ENCODE assay signal across 14 mouse cellular contexts in the genomic region with DNA sequence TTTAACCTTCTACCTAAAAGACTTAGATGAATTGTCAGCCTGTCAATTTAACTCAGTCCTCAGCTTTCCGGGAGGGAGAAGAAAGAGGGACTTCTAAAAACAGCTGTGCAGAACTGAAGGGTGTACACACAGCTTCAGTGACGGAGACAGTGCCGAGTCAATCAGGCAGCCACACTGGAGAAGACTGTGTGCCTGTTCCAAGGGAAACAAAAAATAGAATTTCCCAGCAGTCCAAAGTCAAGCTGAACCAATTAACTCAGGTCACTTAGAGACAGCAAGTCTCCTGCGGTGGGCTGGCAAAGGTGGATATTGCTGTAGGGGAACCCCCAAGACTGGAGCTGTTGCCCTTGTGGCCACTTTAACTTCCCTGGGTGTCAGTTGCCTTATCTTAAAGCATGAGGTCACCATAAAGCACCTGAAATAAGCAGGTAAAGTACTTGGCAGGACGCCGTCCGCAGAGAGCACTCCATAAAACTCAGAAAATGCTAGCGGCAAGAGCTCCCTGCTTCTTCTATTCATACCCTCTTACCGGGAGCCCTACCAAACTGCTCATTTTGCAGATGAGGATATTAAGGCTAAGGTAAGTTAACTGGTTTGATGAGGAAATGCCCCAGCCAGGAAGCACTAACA. TPM values are rescaled to one million over a fixed set of nuclear protein-coding genes. Genes with fewer than 3 reads are reported as not detected.
DNase-seq lines count a peak whose midpoint lies in the region; ATAC-seq and TF ChIP-seq lines count a peak whose summit lies in the region.
"Had no signal": no experiment of that assay in that cellular context is flagged by ENCODE, and none has a peak within 500 bp of the region (broad histone marks: within the 10 kb centered on the region; RNA-seq: fewer than 3 reads in every experiment).

No protein-coding gene starts in this region.

- ATAC-seq in kidney, embryonic 16.5 days (ENCODE audit: low FRiP score, low TSS enrichment) = no peak
- peak; percentile 6; the same call in 1 of the 2 replicates for ATAC-seq in lung, embryonic 16.5 days (ENCODE audit: low read depth)

- peaks cover 69% of the 10 kb centered on the region for H3K79me2 ChIP-seq in CH12.LX (replicated peaks; ENCODE audit: control insufficient read depth, extremely low read depth, insufficient read depth, poor library complexity, severe bottlenecking)

- dilution Hi-C loops in CH12.LX (cut with MboI; ENCODE audit: extremely low pct_ligation_motif_present, extremely low pct_unique_long_range_greater_than_20kb, low sequenced_read_pairs) = no loop called here

- DNase-seq in heart, adult 11 months = peak; percentile 67
- no peak for DNase-seq in heart, adult 8-10 months (ENCODE audit: low spot score)
- DNase-seq in CH12.LX (ENCODE audit: extremely low read depth) = no peak
- DNase-seq in retina, embryonic 14.5 days (ENCODE audit: low spot score) = no peak
- no peak for DNase-seq in left cerebral cortex, adult 11 months (ENCODE audit: low spot score)
- no peak for DNase-seq in heart, adult 18-20 months
- DNase-seq: cerebellum, adult 9-11 months; layer of hippocampus, postnatal 36 days had no signal

- TF ChIP-seq EP300 in CH12.LX (IDR thresholded peaks at IDR 0.05; ENCODE audit: low read length) = no peak

- peak overlapping the region; percentile 7 to 87 (median 14) for H3K4me3 ChIP-seq in CH12.LX (replicated peaks in 1 of 3; ENCODE audit: low read depth in 2 of 3, low read length in 2 of 3, poor library complexity in 1 of 3)
- peak overlapping the region; percentile 49; the same call in 1 of the 2 replicates for H3K4me3 ChIP-seq in kidney, embryonic 16.5 days (ENCODE audit: low read length)
- H3K4me3 ChIP-seq in lung, embryonic 16.5 days (ENCODE audit: low read length) = no peak overlapping the region
- H3K4me3 ChIP-seq: embryonic facial prominence, embryonic 15.5 days; heart, embryonic 13.5 days; hindbrain, embryonic 15.5 days had no signal

- H3K9me3 ChIP-seq in CH12.LX (replicated peaks; ENCODE audit: low read length) = no peaks in the 10 kb centered on the region
- no peaks in the 10 kb centered on the region for H3K9me3 ChIP-seq in kidney, embryonic 16.5 days (ENCODE audit: low read length)
- H3K9me3 ChIP-seq in lung, embryonic 16.5 days (ENCODE audit: control insufficient read depth, low read length) = no peaks in the 10 kb centered on the region
- H3K9me3 ChIP-seq: embryonic facial prominence, embryonic 15.5 days; heart, embryonic 13.5 days; hindbrain, embryonic 15.5 days had no signal

- peak overlapping the region; percentile 89 for H3K4me2 ChIP-seq in CH12.LX (ENCODE audit: insufficient read depth, low read depth, poor library complexity, severe bottlenecking)
- H3K4me2 ChIP-seq in kidney, embryonic 16.5 days (replicated peaks; ENCODE audit: low read depth, low read length) = peak overlapping the region; percentile 85
- peak overlapping the region; percentile 26 for H3K4me2 ChIP-seq in lung, embryonic 16.5 days (ENCODE audit: low read depth, low read length)
- H3K4me2 ChIP-seq: embryonic facial prominence, embryonic 15.5 days; heart, embryonic 13.5 days; hindbrain, embryonic 15.5 days had no signal

- TF ChIP-seq CTCF in CH12.LX (conservative IDR thresholded peaks at IDR 0.05 in 1 of 2, IDR thresholded peaks at IDR 0.05 in 1 of 2; ENCODE audit: low read depth in 2 of 2, low read length in 2 of 2) = no peak

- 71% methylated on average over 9 of the region's 9 CpGs for WGBS in kidney, embryonic 16.5 days
- WGBS in lung, embryonic 16.5 days = 50% methylated on average over 9 of the region's 9 CpGs

- H3K27me3 ChIP-seq in CH12.LX (replicated peaks) = no peaks in the 10 kb centered on the region
- H3K27me3 ChIP-seq in kidney, embryonic 16.5 days (ENCODE audit: insufficient read depth, low read length) = no peaks in the 10 kb centered on the region
- H3K27me3 ChIP-seq in lung, embryonic 16.5 days (ENCODE audit: control insufficient read depth, insufficient read depth, low read depth, low read length) = no peaks in the 10 kb centered on the region
- H3K27me3 ChIP-seq: embryonic facial prominence, embryonic 15.5 days had no signal

- H3K36me3 ChIP-seq in CH12.LX (replicated peaks in 1 of 2; ENCODE audit: control insufficient read depth in 1 of 2, insufficient read depth in 1 of 2, low read length in 1 of 2) = no peaks in the 10 kb centered on the region
- H3K36me3 ChIP-seq in kidney, embryonic 16.5 days (ENCODE audit: insufficient read depth, low read length) = peaks cover 3% of the 10 kb centered on the region; the same call in 1 of the 2 replicates
- H3K36me3 ChIP-seq in lung, embryonic 16.5 days (ENCODE audit: control insufficient read depth, insufficient read depth, low read length) = no peaks in the 10 kb centered on the region
- H3K36me3 ChIP-seq: embryonic facial prominence, embryonic 15.5 days; heart, embryonic 13.5 days; hindbrain, embryonic 15.5 days had no signal

- TF ChIP-seq RAD21 in CH12.LX (IDR thresholded peaks at IDR 0.05; ENCODE audit: low read depth, low read length) = no peak

- peak overlapping the region; percentile 41; the same call in 1 of the 2 replicates for H3K9ac ChIP-seq in CH12.LX (ENCODE audit: insufficient read depth, low read depth)
- H3K9ac ChIP-seq in kidney, embryonic 16.5 days (replicated peaks; ENCODE audit: low read length) = no peak overlapping the region
- H3K9ac ChIP-seq in lung, embryonic 16.5 days (ENCODE audit: low read length) = no peak overlapping the region
- H3K9ac ChIP-seq: embryonic facial prominence, embryonic 15.5 days; heart, embryonic 13.5 days; hindbrain, embryonic 15.5 days had no signal

- H3K27ac ChIP-seq in CH12.LX (ENCODE audit: insufficient read depth, low read depth) = no peak overlapping the region
- peak overlapping the region; percentile 65; the same call in 1 of the 2 replicates for H3K27ac ChIP-seq in kidney, embryonic 16.5 days (ENCODE audit: low read length)
- peak overlapping the region; percentile 38 for H3K27ac ChIP-seq in lung, embryonic 16.5 days (ENCODE audit: low read length)
- H3K27ac ChIP-seq: embryonic facial prominence, embryonic 15.5 days; heart, embryonic 13.5 days; hindbrain, embryonic 15.5 days; macrophage had no signal

- in situ Hi-C loops in CH12.LX (cut with MboI; ENCODE audit: low pct_ligation_motif_present, low pct_unique_long_range_greater_than_20kb, low sequenced_read_pairs) = loop anchor here (5.0 kb wide), 1 partner anchor 55 kb away; no protein-coding TSS in a partner anchor

- no peak for TF ChIP-seq POLR2A in CH12.LX (IDR thresholded peaks at IDR 0.05; ENCODE audit: low read depth, low read length)

- H3K4me1 ChIP-seq in CH12.LX (ENCODE audit: control insufficient read depth in 1 of 2, insufficient read depth in 2 of 2) = peaks cover 14 to 60% of the 10 kb centered on the region in 2 experiments
- H3K4me1 ChIP-seq in kidney, embryonic 16.5 days (ENCODE audit: insufficient read depth, low read length) = peaks cover 31% of the 10 kb centered on the region
- peaks cover 50% of the 10 kb centered on the region for H3K4me1 ChIP-seq in lung, embryonic 16.5 days (replicated peaks; ENCODE audit: control insufficient read depth, insufficient read depth, low read length)

TF ChIP-seq in CH12.LX, 34 proteins besides CTCF, POLR2A, EP300 and RAD21:
- TF ChIP-seq SIN3A (IDR thresholded peaks at IDR 0.05; ENCODE audit: low read length) (no peak), GABPA (IDR thresholded peaks at IDR 0.05; ENCODE audit: insufficient replicate concordance, low read depth, low read length) (no peak), USF2 (conservative IDR thresholded peaks at IDR 0.05; ENCODE audit: low read depth, low read length) (no peak), UBTF (IDR thresholded peaks at IDR 0.05; ENCODE audit: low read depth, low read length) (no peak)

RNA-seq across cellular contexts. Expression of gene Kcnk5, which starts 4.0 kb away (rescaled TPM):
- 1 to 10 TPM in 1 of 4 experiments, under 1 TPM in 3; 0.52 to 1.3 (median 0.75) TPM for total RNA-seq in heart, adult 8-10 months (2022)
- total RNA-seq in CH12.LX (2012; rRNA removed) (11.7 and 12.3 TPM in 2 replicates), CH12.LX (2014; rRNA removed) (8.7 and 9.0 TPM in 2 replicates)
- polyA plus RNA-seq in CH12.LX (2012; ENCODE audit: insufficient read length, low read depth) = 12.5 and 14.1 TPM in 2 replicates
- 21.9 and 22.7 TPM in 2 replicates for polyA plus RNA-seq in kidney, embryonic 16.5 days (2015; fragmentation: Nextera tagmentation; extraction: Ambion mirVana)
- polyA plus RNA-seq in lung, embryonic 16.5 days (2015; fragmentation: Nextera tagmentation; extraction: Ambion mirVana) = 13.7 and 14.2 TPM in 2 replicates
- total RNA-seq in heart, adult 18-20 months (2021) = under 1 TPM; 0.69 to 0.95 TPM

RNA-seq across cellular contexts. Expression of gene Saysd1, which starts 39.3 kb away (rescaled TPM):
- total RNA-seq in heart, adult 8-10 months (2022) = 1 to 10 TPM; 2.6 to 3.2 (median 2.7) TPM
- 5.9 and 6.0 TPM in 2 replicates for total RNA-seq in CH12.LX (2012; rRNA removed)
- total RNA-seq in CH12.LX (2014; rRNA removed) = 6.3 and 6.6 TPM in 2 replicates
- 5.3 and 5.5 TPM in 2 replicates for polyA plus RNA-seq in CH12.LX (2012; ENCODE audit: insufficient read length, low read depth)
- polyA plus RNA-seq in kidney, embryonic 16.5 days (2015; fragmentation: Nextera tagmentation; extraction: Ambion mirVana) = 13.4 and 13.6 TPM in 2 replicates
- 12.4 and 13.1 TPM in 2 replicates for polyA plus RNA-seq in lung, embryonic 16.5 days (2015; fragmentation: Nextera tagmentation; extraction: Ambion mirVana)
- 1 to 10 TPM; 3.5 to 3.6 TPM for total RNA-seq in heart, adult 18-20 months (2021)

Comparison
In these comparisons a context has a peak if more than half of its experiments do, and no peak if none do; other contexts are left out.
1. H3K4me2 ChIP-seq: peak in every context shown above with its lines; median percentile 89 in CH12.LX; 85 in kidney, embryonic 16.5 days; 26 in lung, embryonic 16.5 days.
2. RNA of gene Kcnk5, which starts 4.0 kb away (total RNA-seq): 8.7 to 12.3 TPM in CH12.LX; 0.69 to 0.95 TPM in heart, adult 18-20 months and 0.52 to 1.3 TPM in heart, adult 8-10 months; every median in the first group is over 4 times any median in the second.